9 mouse cellular contexts compared by ENCODE assay signal in the genomic region with DNA sequence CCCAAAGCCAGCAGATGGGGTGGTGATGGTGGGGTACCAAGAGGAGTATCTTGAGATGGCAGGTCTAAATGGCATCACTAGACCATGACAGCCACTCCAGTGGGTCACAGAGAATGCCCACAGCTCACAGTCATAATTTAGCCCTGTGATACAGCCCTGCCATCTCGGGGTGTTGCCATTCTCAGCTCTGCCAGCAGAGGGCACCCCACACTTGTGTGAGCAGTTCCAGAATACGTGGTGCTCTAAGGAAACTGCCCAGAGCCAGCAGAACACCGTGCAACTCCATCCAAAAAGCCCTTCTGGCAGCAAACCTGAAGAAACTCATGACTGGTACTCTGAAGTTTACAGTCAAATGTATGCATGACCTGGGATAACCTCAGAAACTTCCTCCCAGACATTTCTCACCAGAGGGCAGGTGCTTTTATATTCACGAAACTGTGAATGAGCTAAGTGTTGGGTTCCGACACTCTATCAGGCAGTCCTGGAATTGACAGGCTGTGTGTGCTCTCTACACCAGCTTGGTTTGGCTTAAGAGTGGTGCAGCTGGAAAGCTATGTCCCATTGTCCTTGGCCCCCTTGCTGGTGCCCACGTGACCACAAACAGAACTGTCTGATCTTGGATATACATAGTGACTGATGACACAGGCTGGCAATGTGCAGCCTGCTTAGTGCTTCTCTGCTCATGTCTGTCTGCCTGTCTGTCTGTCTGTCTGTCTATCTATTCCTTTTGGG. TPM values are rescaled to one million over a fixed set of nuclear protein-coding genes. Genes with fewer than 3 reads are reported as not detected.
DNase-seq lines count a peak whose midpoint lies in the region; ATAC-seq lines count a peak whose summit lies in the region.
"Had no signal": no experiment of that assay in that cellular context is flagged by ENCODE, and none has a peak within 500 bp of the region (broad histone marks: within the 10 kb centered on the region; RNA-seq: fewer than 3 reads in every experiment).

No protein-coding gene starts in this region.

- WGBS in hindbrain, embryonic 15.5 days = 38% methylated on average over 6 of the region's 6 CpGs

- no peaks in the 10 kb centered on the region for H3K36me3 ChIP-seq in hindbrain, embryonic 15.5 days
- H3K36me3 ChIP-seq: stomach, embryonic 15.5 days had no signal

- no peak overlapping the region for H3K27ac ChIP-seq in hindbrain, embryonic 15.5 days (replicated peaks)
- H3K27ac ChIP-seq: stomach, embryonic 15.5 days had no signal

- no peak overlapping the region for H3K4me3 ChIP-seq in hindbrain, embryonic 15.5 days
- H3K4me3 ChIP-seq: stomach, embryonic 15.5 days had no signal

- ATAC-seq in hindbrain, embryonic 15.5 days (ENCODE audit: low FRiP score, low read depth) = peak; percentile 42; the same call in 1 of the 2 replicates

- H3K27me3 ChIP-seq in hindbrain, embryonic 15.5 days = peaks cover 4% of the 10 kb centered on the region; the same call in 1 of the 2 replicates
- H3K27me3 ChIP-seq: stomach, embryonic 15.5 days had no signal

- DNase-seq in R1 (ENCODE audit: low read depth, low spot score) = peak; percentile 70
- DNase-seq in cerebellum, postnatal 10 days = peak; percentile 94 to 97
- peak; percentile 89 for DNase-seq in gastrocnemius, adult 18-20 months (ENCODE audit: low spot score)
- DNase-seq in layer of hippocampus, postnatal 25 days (ENCODE audit: extremely low spot score in 1 of 2, low spot score in 1 of 2) = peak; percentile 89 to 98
- DNase-seq in lung, postnatal 25 days (ENCODE audit: low spot score) = peak; percentile 87
- peak; percentile 95 to 96 for DNase-seq in right cerebral cortex, adult 2 months (ENCODE audit: low spot score in 2 of 2)
- peak; percentile 90 for DNase-seq in urinary bladder, postnatal 14 days (ENCODE audit: low spot score)

- no peaks in the 10 kb centered on the region for H3K4me1 ChIP-seq in hindbrain, embryonic 15.5 days (replicated peaks)

- H3K9ac ChIP-seq in hindbrain, embryonic 15.5 days = no peak overlapping the region
- H3K9ac ChIP-seq: stomach, embryonic 15.5 days had no signal

- H3K9me3 ChIP-seq in hindbrain, embryonic 15.5 days = no peaks in the 10 kb centered on the region
- H3K9me3 ChIP-seq: stomach, embryonic 15.5 days had no signal

- no peak overlapping the region for H3K4me2 ChIP-seq in hindbrain, embryonic 15.5 days
- H3K4me2 ChIP-seq: stomach, embryonic 15.5 days had no signal

RNA-seq across cellular contexts. Expression of gene Pwwp2b, which starts 55.2 kb away (rescaled TPM):
- 1 to 10 TPM; 4.9 to 6.7 TPM for total RNA-seq in gastrocnemius, adult 18-20 months (2021)
- polyA plus RNA-seq in hindbrain, embryonic 15.5 days (2015; fragmentation: Nextera tagmentation; extraction: Ambion mirVana) = 5.8 and 6.3 TPM in 2 replicates
- 10 to 100 TPM; 28.9 to 31.4 TPM for total RNA-seq in layer of hippocampus, postnatal 25 days (2021)
